Mouse (Mus musculus): ENCODE results near the gene Rps19bp1.

The Rps19bp1 gene

DNA sequence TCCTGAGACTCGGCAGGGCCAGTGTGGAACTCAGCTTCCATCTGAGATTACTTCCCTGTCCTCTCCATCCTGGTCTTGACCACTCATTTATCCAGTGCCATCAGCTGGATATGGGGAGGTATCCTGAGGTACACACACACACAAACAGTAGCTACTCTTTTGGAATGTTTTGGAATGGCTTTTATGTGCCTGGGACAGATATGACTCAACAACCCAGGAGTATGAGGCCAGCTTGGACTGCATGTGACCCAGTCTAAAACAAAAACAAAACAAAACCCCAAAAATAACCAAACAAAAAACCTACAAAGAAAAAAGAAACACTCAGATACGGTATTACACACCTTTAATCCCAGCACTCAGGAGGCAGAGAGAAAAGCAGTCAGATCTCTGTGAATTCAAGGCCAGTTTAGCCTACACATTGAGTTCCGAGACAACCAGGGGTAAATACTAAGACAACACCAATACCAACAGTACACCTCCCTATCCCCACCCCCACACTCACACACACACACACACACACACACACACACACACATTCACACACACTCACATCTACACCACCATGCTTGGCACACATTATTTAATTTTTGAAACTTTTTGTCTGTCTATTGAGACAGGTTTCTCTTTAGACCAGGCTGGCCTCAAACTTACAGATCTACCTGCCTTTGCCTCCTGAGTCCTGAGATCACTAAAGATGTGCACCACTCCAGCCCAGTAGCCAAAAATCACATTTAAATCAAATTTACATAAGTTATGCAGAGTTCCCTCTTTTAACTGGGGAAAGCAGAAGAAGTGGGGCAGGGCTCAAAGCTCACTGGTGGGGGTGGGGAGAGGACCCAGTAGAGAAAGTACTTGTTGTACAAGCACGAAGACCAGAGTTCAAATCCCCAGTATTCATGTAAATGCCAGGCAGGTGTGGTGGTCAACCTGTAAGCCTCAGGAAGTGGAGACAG, 44.1 kb downstream of the Rps19bp1 start:
- in situ Hi-C loops (cut with MseI, MboI): no loop called here

DNA sequence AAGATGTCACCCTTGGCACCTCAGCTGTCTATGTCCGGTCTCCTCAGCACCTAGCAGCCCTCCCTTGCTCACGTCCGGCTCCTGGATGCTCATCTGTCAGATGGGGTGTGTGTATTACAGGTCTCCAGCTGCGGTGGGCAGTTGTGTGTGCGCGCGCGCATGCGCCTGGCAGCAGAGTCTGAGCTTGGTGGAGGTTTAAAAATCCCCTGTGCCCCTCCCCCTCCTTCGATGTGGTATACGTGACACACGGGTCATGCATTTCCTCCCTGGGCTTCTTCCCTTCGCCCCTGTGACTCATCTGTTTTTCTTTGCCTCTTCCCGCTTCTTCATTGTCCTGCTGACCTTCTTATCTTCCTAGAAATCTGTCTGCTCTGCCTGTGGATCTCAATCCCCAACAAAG, 44.9 kb downstream of the Rps19bp1 start:
- in situ Hi-C loops (cut with MseI, MboI): no loop called here

DNA sequence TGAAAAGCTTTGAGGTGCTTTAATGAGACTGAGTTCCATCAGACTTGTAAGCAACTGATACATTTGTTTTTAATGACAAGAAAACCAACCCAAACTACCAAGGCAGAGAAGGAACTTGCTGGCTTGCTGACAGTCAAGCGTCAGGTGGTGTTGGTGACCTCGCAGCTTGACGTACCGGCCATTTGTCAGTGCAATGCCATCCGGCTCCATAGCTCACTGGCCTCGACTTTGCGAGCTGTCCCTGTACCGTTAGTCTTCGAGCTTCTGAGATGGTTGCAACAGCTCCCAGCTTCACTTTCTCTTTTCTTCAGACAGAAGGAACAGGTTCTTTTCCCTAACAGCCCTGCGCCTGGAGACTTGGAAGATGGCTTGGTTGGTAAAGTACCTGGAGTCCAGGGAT, 46.6 kb downstream of the Rps19bp1 start:
- in situ Hi-C loops (cut with MseI, MboI): no loop called here

DNA sequence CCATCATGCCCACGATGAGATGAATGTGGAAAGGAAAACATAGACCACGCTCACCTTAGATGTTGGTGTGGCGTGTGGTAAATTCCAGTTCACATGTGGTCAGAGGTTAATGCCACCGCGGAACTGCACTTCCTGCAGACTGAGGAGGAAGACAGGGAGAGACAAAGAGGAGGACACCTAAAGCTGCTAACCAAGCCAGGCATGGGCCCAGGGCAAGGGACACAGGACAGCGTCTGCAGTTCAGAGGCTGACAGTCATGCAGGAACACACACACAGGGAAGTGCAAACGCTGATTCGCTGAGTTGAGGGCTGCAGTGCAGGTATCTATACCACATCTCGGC, 47.7 kb downstream of the Rps19bp1 start:
- in situ Hi-C loops (cut with MseI, MboI): no loop called here

DNA sequence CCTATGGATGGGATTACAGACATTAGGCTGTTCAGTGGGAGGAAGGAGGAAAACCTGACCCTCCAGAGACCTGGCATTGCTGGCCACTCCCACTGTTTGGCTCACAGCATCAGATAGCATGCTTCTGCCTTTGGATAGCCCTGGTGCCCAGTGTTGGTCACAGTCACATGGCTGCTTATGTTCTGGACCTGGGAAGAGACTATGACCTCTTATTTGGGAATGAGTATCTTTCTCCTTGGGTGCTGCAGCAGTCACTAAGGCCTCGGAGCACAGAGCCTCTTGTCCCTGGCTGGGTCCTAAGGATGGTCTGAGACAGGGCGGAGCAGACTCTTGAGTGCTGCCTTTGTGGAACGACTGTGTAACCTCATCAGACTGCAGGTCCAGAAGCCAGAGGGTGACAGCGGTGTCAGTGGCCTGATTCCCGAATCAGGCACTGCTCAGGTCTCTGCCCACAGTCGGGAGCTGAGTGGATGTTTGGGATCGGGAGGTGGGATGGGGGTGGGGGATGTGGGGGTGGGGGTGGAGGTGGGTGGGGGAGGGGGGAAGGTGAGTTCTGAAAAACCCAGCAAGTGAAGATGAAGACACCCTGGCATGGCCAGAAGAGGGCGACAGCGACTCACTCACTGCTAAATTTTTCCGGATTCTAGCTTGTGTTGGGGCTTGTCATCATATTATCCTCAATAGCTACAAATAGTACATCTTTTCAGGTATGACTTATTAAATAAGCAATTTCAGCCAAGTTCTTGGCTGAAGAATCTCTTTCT, 48.2 kb downstream of the Rps19bp1 start:
- in situ Hi-C loops (cut with MseI, MboI): no loop called here

DNA sequence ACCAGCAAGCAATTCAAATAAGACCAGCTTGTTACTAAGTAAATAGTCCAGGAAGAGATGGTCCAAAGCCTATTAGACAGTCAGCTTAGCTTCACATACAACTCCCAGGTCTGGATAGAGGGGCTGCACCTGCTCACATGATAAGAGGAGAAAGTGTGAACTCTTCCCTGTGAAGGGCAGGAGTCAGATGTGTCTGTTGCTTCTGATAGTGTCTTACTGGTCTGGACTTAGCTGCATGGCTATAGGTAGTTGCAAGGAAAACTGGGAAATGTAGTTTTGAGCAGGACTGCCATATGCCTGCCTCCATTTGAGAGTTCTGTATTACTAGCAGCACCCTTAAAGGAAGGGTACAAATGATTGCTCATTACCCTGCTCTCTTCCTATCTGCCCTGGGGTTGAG, 50.4 kb downstream of the Rps19bp1 start:
- in situ Hi-C loops (cut with MseI, MboI): no loop called here

All from mouse trophoblast stem cell (cell line).